8 mouse cellular contexts compared by ENCODE assay signal in the genomic region with DNA sequence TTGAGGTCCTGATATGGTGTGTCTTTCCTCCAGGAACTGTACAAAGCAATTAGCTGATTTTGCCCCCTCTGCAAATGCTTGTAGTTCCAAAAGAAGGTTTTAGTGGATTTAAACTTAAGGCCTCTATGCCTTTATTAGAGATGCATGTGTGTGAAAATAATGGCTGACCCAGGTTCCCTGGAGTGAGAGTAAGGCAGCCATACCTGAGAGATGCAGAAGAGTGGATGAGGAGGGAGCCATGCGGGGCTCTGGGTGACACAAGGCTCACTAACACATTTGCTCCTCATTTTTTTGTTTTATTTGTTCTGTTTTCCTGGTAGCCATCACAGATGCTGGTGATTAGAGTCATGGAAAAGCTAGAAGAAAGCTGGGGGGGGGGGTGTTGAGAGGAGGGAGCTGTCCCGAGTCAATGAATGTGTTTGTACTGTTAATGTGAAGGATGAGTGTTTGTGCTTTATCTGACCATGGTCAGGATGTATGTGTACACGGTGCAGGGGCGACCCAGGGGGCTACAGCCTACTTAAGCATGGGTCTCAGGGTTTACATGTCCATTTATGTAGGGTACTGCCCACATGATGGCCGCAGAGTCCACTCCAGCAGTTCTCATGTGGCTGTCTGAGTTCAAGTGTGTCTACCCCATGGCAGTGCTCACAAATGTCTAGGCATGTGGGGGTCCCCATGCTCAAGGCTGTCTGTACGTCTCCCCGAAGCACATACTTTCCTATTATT. TPM values are rescaled to one million over a fixed set of nuclear protein-coding genes. Genes with fewer than 3 reads are reported as not detected.
DNase-seq lines count a peak whose midpoint lies in the region; ATAC-seq and TF ChIP-seq lines count a peak whose summit lies in the region.

No protein-coding gene starts in this region.

- peak overlapping the region; percentile 40 for H3K4me3 ChIP-seq in heart, embryonic 12.5 days
- peak overlapping the region; percentile 59 for H3K4me3 ChIP-seq in cortical plate, adult 2 months (ENCODE audit: insufficient read depth, low read length)
- peak overlapping the region; percentile 42 for H3K4me3 ChIP-seq in hindbrain, embryonic 13.5 days
- H3K4me3 ChIP-seq in midbrain, embryonic 10.5 days = peak overlapping the region; percentile 80

- no peak for TF ChIP-seq CTCF in cortical plate, adult 2 months (IDR thresholded peaks at IDR 0.05; ENCODE audit: extremely low read depth, insufficient read depth, low read length)

- DNase-seq in heart, postnatal 36 days = no peak
- DNase-seq in midbrain, embryonic 10.5 days (ENCODE audit: low spot score) = no peak
- no peak for DNase-seq in embryo, embryonic 11 days
- DNase-seq in thymus, adult 18-20 months = no peak
- no peak for DNase-seq in layer of hippocampus, postnatal 25 days (ENCODE audit: extremely low spot score in 1 of 2, low spot score in 1 of 2)

- peak overlapping the region; percentile 75 for H3K4me2 ChIP-seq in heart, embryonic 12.5 days
- H3K4me2 ChIP-seq in hindbrain, embryonic 13.5 days = peak overlapping the region; percentile 85

- no peaks in the 10 kb centered on the region for H3K27me3 ChIP-seq in heart, embryonic 12.5 days (replicated peaks)
- no peaks in the 10 kb centered on the region for H3K27me3 ChIP-seq in hindbrain, embryonic 13.5 days
- H3K27me3 ChIP-seq in midbrain, embryonic 10.5 days (ENCODE audit: low read depth, poor library complexity, severe bottlenecking) = 0 out of 2 replicates have a peak, but pooled peaks cover 12% of the 10 kb centered on the region

- H3K36me3 ChIP-seq in heart, embryonic 12.5 days = peaks cover 8% of the 10 kb centered on the region; the same call in 1 of the 2 replicates
- H3K36me3 ChIP-seq in hindbrain, embryonic 13.5 days = peaks cover 12% of the 10 kb centered on the region
- peaks cover 13% of the 10 kb centered on the region for H3K36me3 ChIP-seq in midbrain, embryonic 10.5 days

- intact Hi-C loops in heart, postnatal 36 days (cut with DNase I) = no loop called here

- H3K4me1 ChIP-seq in heart, embryonic 12.5 days (replicated peaks) = peaks cover 88% of the 10 kb centered on the region
- H3K4me1 ChIP-seq in cortical plate, adult 2 months (ENCODE audit: control insufficient read depth, insufficient read depth, low read length) = peaks cover 6% of the 10 kb centered on the region
- H3K4me1 ChIP-seq in hindbrain, embryonic 13.5 days (replicated peaks) = peaks cover 83% of the 10 kb centered on the region
- peaks cover 90% of the 10 kb centered on the region for H3K4me1 ChIP-seq in midbrain, embryonic 10.5 days

- no peak for ATAC-seq in heart, embryonic 12.5 days (ENCODE audit: insufficient number of reproducible peaks, low FRiP score)
- peak; percentile 6; the same call in 1 of the 2 replicates for ATAC-seq in hindbrain, embryonic 13.5 days (ENCODE audit: low FRiP score)

- TF ChIP-seq POLR2A in cortical plate, adult 2 months (IDR thresholded peaks at IDR 0.05; ENCODE audit: extremely low read depth, insufficient read depth, low read length) = no peak

- peak overlapping the region; percentile 66; the same call in 1 of the 2 replicates for H3K9ac ChIP-seq in heart, embryonic 12.5 days
- H3K9ac ChIP-seq in hindbrain, embryonic 13.5 days = peak overlapping the region; percentile 89

- H3K27ac ChIP-seq in heart, embryonic 12.5 days (ENCODE audit: poor library complexity, severe bottlenecking) = no peak overlapping the region; the same call in 1 of the 2 replicates
- H3K27ac ChIP-seq in cortical plate, adult 2 months (ENCODE audit: insufficient read depth, low read length) = no peak overlapping the region
- H3K27ac ChIP-seq in hindbrain, embryonic 13.5 days = peak overlapping the region; percentile 95
- peak overlapping the region; percentile 92 for H3K27ac ChIP-seq in midbrain, embryonic 10.5 days (replicated peaks)

- 38% methylated on average over 7 of the region's 7 CpGs for WGBS in heart, embryonic 12.5 days
- WGBS in hindbrain, embryonic 13.5 days = 34% methylated on average over 7 of the region's 7 CpGs
- WGBS in midbrain, embryonic 10.5 days = 39% methylated on average over 7 of the region's 7 CpGs

- no peaks in the 10 kb centered on the region for H3K9me3 ChIP-seq in heart, embryonic 12.5 days (replicated peaks)
- no peaks in the 10 kb centered on the region for H3K9me3 ChIP-seq in hindbrain, embryonic 13.5 days
- H3K9me3 ChIP-seq in midbrain, embryonic 10.5 days (replicated peaks) = no peaks in the 10 kb centered on the region

RNA-seq across cellular contexts. Expression of gene Syngap1, which starts 9.7 kb away (rescaled TPM):
- 1.2 and 2.2 TPM in 2 replicates for polyA plus RNA-seq in heart, embryonic 12.5 days (2016; fragmentation: Nextera tagmentation; extraction: Ambion mirVana)
- total RNA-seq in heart, postnatal 36 days (2021) = 1 to 10 TPM; 4.1 to 6.4 TPM
- polyA plus RNA-seq in cortical plate, adult 2 months (2012; rRNA removed) = 185 and 195 TPM in 2 replicates
- polyA plus RNA-seq in hindbrain, embryonic 13.5 days (2015; fragmentation: Nextera tagmentation; extraction: Ambion mirVana) = 4.6 and 5.9 TPM in 2 replicates
- 1.5 TPM in 2 replicates for polyA plus RNA-seq in midbrain, embryonic 10.5 days (2016; fragmentation: Nextera tagmentation; extraction: Ambion mirVana)
- 100 to 1,000 TPM; 399 to 523 TPM for total RNA-seq in layer of hippocampus, postnatal 25 days (2021)

RNA-seq across cellular contexts. Expression of gene Cuta, which starts 11.4 kb away (rescaled TPM):
- 148 and 155 TPM in 2 replicates for polyA plus RNA-seq in heart, embryonic 12.5 days (2016; fragmentation: Nextera tagmentation; extraction: Ambion mirVana)
- total RNA-seq in heart, postnatal 36 days (2021) = 10 to 100 TPM; 86.2 to 90.3 TPM
- polyA plus RNA-seq in cortical plate, adult 2 months (2012; rRNA removed) = 136 and 139 TPM in 2 replicates
- polyA plus RNA-seq in hindbrain, embryonic 13.5 days (2015; fragmentation: Nextera tagmentation; extraction: Ambion mirVana) = 133 and 148 TPM in 2 replicates
- polyA plus RNA-seq in midbrain, embryonic 10.5 days (2016; fragmentation: Nextera tagmentation; extraction: Ambion mirVana) = 175 and 179 TPM in 2 replicates
- 100 to 1,000 TPM; 100 to 113 TPM for total RNA-seq in layer of hippocampus, postnatal 25 days (2021)

RNA-seq across cellular contexts. Expression of gene Phf1, which starts 17.9 kb away (rescaled TPM):
- polyA plus RNA-seq in heart, embryonic 12.5 days (2016; fragmentation: Nextera tagmentation; extraction: Ambion mirVana) = 9.0 and 9.4 TPM in 2 replicates
- 10 to 100 TPM; 13.9 to 14.5 TPM for total RNA-seq in heart, postnatal 36 days (2021)
- polyA plus RNA-seq in cortical plate, adult 2 months (2012; rRNA removed) = 47.7 and 48.1 TPM in 2 replicates
- polyA plus RNA-seq in hindbrain, embryonic 13.5 days (2015; fragmentation: Nextera tagmentation; extraction: Ambion mirVana) = 17.9 and 19.2 TPM in 2 replicates
- polyA plus RNA-seq in midbrain, embryonic 10.5 days (2016; fragmentation: Nextera tagmentation; extraction: Ambion mirVana) = 3.1 and 4.7 TPM in 2 replicates
- total RNA-seq in layer of hippocampus, postnatal 25 days (2021) = 10 to 100 TPM; 27.0 to 29.4 TPM

RNA-seq across cellular contexts. Expression of gene Zbtb9, which starts 22.2 kb away (rescaled TPM):
- polyA plus RNA-seq in heart, embryonic 12.5 days (2016; fragmentation: Nextera tagmentation; extraction: Ambion mirVana) = 10.3 and 10.7 TPM in 2 replicates
- 1 to 10 TPM; 2.1 to 2.6 TPM for total RNA-seq in heart, postnatal 36 days (2021)
- polyA plus RNA-seq in cortical plate, adult 2 months (2012; rRNA removed) = 13.9 and 14.5 TPM in 2 replicates
- polyA plus RNA-seq in hindbrain, embryonic 13.5 days (2015; fragmentation: Nextera tagmentation; extraction: Ambion mirVana) = 17.8 and 18.0 TPM in 2 replicates
- 18.6 and 18.8 TPM in 2 replicates for polyA plus RNA-seq in midbrain, embryonic 10.5 days (2016; fragmentation: Nextera tagmentation; extraction: Ambion mirVana)
- 10 to 100 TPM; 14.8 to 16.2 TPM for total RNA-seq in layer of hippocampus, postnatal 25 days (2021)

RNA-seq across cellular contexts. Expression of gene Kifc5b, which starts 33.8 kb away (rescaled TPM):
- polyA plus RNA-seq in heart, embryonic 12.5 days (2016; fragmentation: Nextera tagmentation; extraction: Ambion mirVana) = 5.2 and 5.7 TPM in 2 replicates
- under 1 TPM; 0.44 to 0.95 TPM for total RNA-seq in heart, postnatal 36 days (2021)
- polyA plus RNA-seq in cortical plate, adult 2 months (2012; rRNA removed) = 3.9 TPM in 2 replicates
- 3.6 and 4.5 TPM in 2 replicates for polyA plus RNA-seq in hindbrain, embryonic 13.5 days (2015; fragmentation: Nextera tagmentation; extraction: Ambion mirVana)
- 10.6 and 12.1 TPM in 2 replicates for polyA plus RNA-seq in midbrain, embryonic 10.5 days (2016; fragmentation: Nextera tagmentation; extraction: Ambion mirVana)
- total RNA-seq in layer of hippocampus, postnatal 25 days (2021) = 1 to 10 TPM; 2.9 to 3.1 TPM

Comparison
In these comparisons a context has a peak if more than half of its experiments do, and no peak if none do; other contexts are left out.
1. H3K27ac ChIP-seq: peak in hindbrain, embryonic 13.5 days (single experiment) and midbrain, embryonic 10.5 days (single experiment); none in heart, embryonic 12.5 days (single experiment) and cortical plate, adult 2 months (single experiment).
2. RNA of gene Syngap1, which starts 9.7 kb away (polyA plus RNA-seq): 185 to 195 TPM in cortical plate, adult 2 months; 4.6 to 5.9 TPM in hindbrain, embryonic 13.5 days, 1.2 to 2.2 TPM in heart, embryonic 12.5 days and 1.5 TPM in midbrain, embryonic 10.5 days; every median in the first group is over 10 times any median in the second.
3. Peak in every context shown above with its lines, with median percentiles within 50 percentile points of each other: H3K4me3 ChIP-seq.